Mouse (Mus musculus) hindbrain, embryonic 13.5 days (tissue): ENCODE results near the gene Kansl1. TPM values are rescaled to one million over a fixed set of nuclear protein-coding genes. Genes with fewer than 3 reads are reported as not detected.
"Not testable (repeated sequence)": the region's sequence is repeated elsewhere in the genome, so short reads cannot be mapped to it uniquely, and the experiment has no call there.

Experiments used
- ATAC-seq: fragments of 200-750 bp; cut with Nextera tagmentation; 2 replicates; pipeline ENCODE4 v1.8.0; 2017; ENCODE audit warnings: moderate TSS enrichment; ENCODE audit not compliant: low FRiP score
- H3K27ac ChIP-seq: fragments of 300-500 bp; sonication (generic); 2 replicates; pipeline ENCODE4 v1.5.1; 2015; ENCODE audit warnings: inconsistent platforms, mild to moderate bottlenecking, moderate library complexity
- H3K27me3 ChIP-seq: fragments of 300-500 bp; sonication (generic); 2 replicates; pipeline ENCODE4 v1.6.1; 2015; ENCODE audit warnings: mild to moderate bottlenecking, inconsistent platforms
- H3K36me3 ChIP-seq: fragments of 300-500 bp; sonication (generic); 2 replicates; pipeline ENCODE4 v1.6.1; 2015; ENCODE audit warnings: mild to moderate bottlenecking, inconsistent platforms
- H3K4me1 ChIP-seq: fragments of 300-500 bp; sonication (generic); replicated peaks from 2 replicates; pipeline ENCODE4 v1.6.1; 2015; ENCODE audit warnings: inconsistent platforms
- H3K4me2 ChIP-seq: fragments of 300-500 bp; sonication (generic); 2 replicates; pipeline ENCODE4 v1.6.1; 2015; ENCODE audit warnings: inconsistent platforms, mild to moderate bottlenecking, moderate library complexity
- H3K4me3 ChIP-seq: fragments of 300-500 bp; sonication (generic); 2 replicates; pipeline ENCODE4 v1.5.1; 2015; ENCODE audit warnings: mild to moderate bottlenecking, inconsistent platforms
- H3K9ac ChIP-seq: fragments of 300-500 bp; sonication (generic); 2 replicates; pipeline ENCODE4 v1.6.1; 2015; ENCODE audit warnings: mild to moderate bottlenecking, inconsistent platforms
- H3K9me3 ChIP-seq: fragments of 300-500 bp; sonication (generic); 2 replicates; pipeline ENCODE4 v1.6.1; 2016; ENCODE audit warnings: inconsistent platforms
- WGBS: fragments of 180-500 bp; shearing (Covaris S2); methylation state at CpG from one replicate; pipeline ENCODE4 v1.1.7; 2015; 5-methylcytosine and 5-hydroxymethylcytosine counted together
- polyA plus RNA-seq: library from polyadenylated mRNA; unstranded; fragments of >200 nt; fragmentation: Nextera tagmentation; extraction: Ambion mirVana; gene quantifications from 2 replicates; pipeline ENCODE4 v1.2.1, GENCODE M21; 2015

Kansl1 gene
- polyA plus RNA-seq, 1 experiment from 2014 or later = 27.9 TPM

GRCm38 (mm10) chr11:104451239-104451638, 17.4 kb downstream of the Kansl1 start:
- Histone ChIP-seq H3K36me3 (no peaks in the 10 kb centered on the region), H3K27me3 (no peaks in the 10 kb centered on the region), H3K4me2 (no peak overlapping the region), H3K4me1 (peaks cover 4% of the 10 kb centered on the region; the same call in 1 of the 2 replicates), H3K27ac (no peak overlapping the region), H3K9ac (no peak overlapping the region), H3K4me3 (no peak overlapping the region), H3K9me3 (peaks cover 8% of the 10 kb centered on the region; the same call in 1 of the 2 replicates)
- ATAC-seq = no peak
- WGBS = 98% methylated on average over 1 of the region's 1 CpGs

GRCm38 (mm10) chr11:104448499-104448898, 20.2 kb downstream of the Kansl1 start:
- H3K27ac ChIP-seq, ATAC-seq, H3K4me2 ChIP-seq, H3K4me3 ChIP-seq, H3K9ac ChIP-seq, H3K36me3 ChIP-seq, H3K9me3 ChIP-seq, H3K4me1 ChIP-seq, H3K27me3 ChIP-seq: not testable (repeated sequence)
- WGBS = 49% methylated on average over 2 of the region's 2 CpGs

- H3K4me3 ChIP-seq = no peak overlapping the region
- no peaks in the 10 kb centered on the region for H3K36me3 ChIP-seq
- no peaks in the 10 kb centered on the region for H3K27me3 ChIP-seq
- H3K9ac ChIP-seq = no peak overlapping the region
- H3K4me2 ChIP-seq = no peak overlapping the region
- H3K4me1 ChIP-seq = peaks cover 5% of the 10 kb centered on the region; the same call in 1 of the 2 replicates
- no peak overlapping the region for H3K27ac ChIP-seq
- H3K9me3 ChIP-seq = peaks cover 8% of the 10 kb centered on the region; the same call in 1 of the 2 replicates
- 90% methylated on average over 2 of the region's 2 CpGs for WGBS
- no peak for ATAC-seq
Observed at GRCm38 (mm10) chr11:104445538-104445937, 23.1 kb downstream of the Kansl1 start.

DNA sequence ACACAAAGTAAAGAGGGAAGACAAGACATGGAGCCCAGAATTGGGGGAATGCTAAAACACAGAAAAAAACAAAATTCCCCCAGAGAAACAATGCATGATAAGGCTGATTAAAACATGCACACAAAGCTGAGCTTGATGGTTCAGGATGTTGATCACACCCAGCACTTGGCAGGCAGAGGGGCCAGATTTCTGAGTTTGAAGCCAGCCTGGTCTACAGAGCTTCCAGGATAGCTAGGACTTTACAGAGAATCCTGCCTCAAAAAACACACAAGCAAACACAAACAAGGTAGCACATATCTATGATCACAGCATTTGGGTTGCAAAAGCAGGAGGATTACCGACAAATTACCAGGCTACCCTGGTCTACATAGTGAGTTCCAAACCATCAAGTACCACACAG, 23.6 kb downstream of the Kansl1 start:
- Histone ChIP-seq H3K36me3 (no peaks in the 10 kb centered on the region), H3K9ac (no peak overlapping the region), H3K9me3 (peaks cover 8% of the 10 kb centered on the region; the same call in 1 of the 2 replicates), H3K4me3 (no peak overlapping the region), H3K4me2 (no peak overlapping the region), H3K27ac (no peak overlapping the region), H3K27me3 (no peaks in the 10 kb centered on the region), H3K4me1 (peaks cover 5% of the 10 kb centered on the region; the same call in 1 of the 2 replicates)
- 100% methylated on average over 1 of the region's 1 CpGs for WGBS
- no peak for ATAC-seq

DNA sequence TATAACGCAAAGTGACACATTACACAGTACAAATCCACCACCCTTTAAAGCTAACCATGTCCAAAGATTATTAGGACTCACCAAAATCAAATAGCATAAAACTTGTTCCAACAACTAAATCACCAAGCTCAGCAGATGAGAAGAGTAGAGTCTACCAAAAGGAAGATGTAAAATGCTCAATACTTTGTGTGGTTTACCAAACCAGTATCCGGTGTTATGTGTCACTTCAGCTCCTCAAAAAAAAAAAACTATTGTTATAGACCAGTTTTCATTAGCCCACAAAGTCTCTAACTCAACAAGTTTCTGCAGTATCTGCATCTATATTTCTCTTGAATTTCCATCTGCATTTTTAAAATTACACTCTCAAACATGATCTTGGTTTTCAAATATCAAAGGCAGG, 25.3 kb downstream of the Kansl1 start:
- no peaks in the 10 kb centered on the region for H3K9me3 ChIP-seq
- H3K4me1 ChIP-seq = peaks cover 13% of the 10 kb centered on the region
- H3K27ac ChIP-seq = no peak overlapping the region
- 0 out of 2 replicates have a peak overlapping the region, but pooled peaks have one; percentile 99 for H3K9ac ChIP-seq
- H3K36me3 ChIP-seq = no peaks in the 10 kb centered on the region
- H3K27me3 ChIP-seq = no peaks in the 10 kb centered on the region
- H3K4me2 ChIP-seq = peak overlapping the region; percentile 59
- H3K4me3 ChIP-seq = peak overlapping the region; percentile 76
- WGBS = 52% methylated on average over 2 of the region's 2 CpGs
- ATAC-seq = no peak

GRCm38 (mm10) chr11:104442333-104443136, 26.1 kb downstream of the Kansl1 start:
- H3K9me3 ChIP-seq = no peaks in the 10 kb centered on the region
- peaks cover 15% of the 10 kb centered on the region for H3K4me1 ChIP-seq
- ATAC-seq = peak; percentile 94
- peak overlapping the region; percentile 76 for H3K4me3 ChIP-seq
- peak overlapping the region; percentile 99 for H3K9ac ChIP-seq
- H3K4me2 ChIP-seq = peak overlapping the region; percentile 77
- H3K36me3 ChIP-seq = no peaks in the 10 kb centered on the region
- no peaks in the 10 kb centered on the region for H3K27me3 ChIP-seq
- WGBS = under 1% methylated on average over 73 of the region's 82 CpGs
- peak overlapping the region; percentile 100 for H3K27ac ChIP-seq

GRCm38 (mm10) chr11:104441475-104442332, 27.0 kb downstream of the Kansl1 start:
- H3K9ac ChIP-seq = peak overlapping the region; percentile 99
- H3K4me3 ChIP-seq = peak overlapping the region; percentile 76
- H3K27me3 ChIP-seq = no peaks in the 10 kb centered on the region
- H3K4me2 ChIP-seq = peak overlapping the region; percentile 77
- WGBS = under 1% methylated on average over 64 of the region's 92 CpGs
- H3K9me3 ChIP-seq = no peaks in the 10 kb centered on the region
- peak; percentile 53 for ATAC-seq
- H3K36me3 ChIP-seq = no peaks in the 10 kb centered on the region
- H3K27ac ChIP-seq = peak overlapping the region; percentile 100
- peaks cover 19% of the 10 kb centered on the region for H3K4me1 ChIP-seq

GRCm38 (mm10) chr11:104440521-104441474, 27.9 kb downstream of the Kansl1 start:
- peak overlapping the region; percentile 100 for H3K27ac ChIP-seq
- H3K4me1 ChIP-seq = peaks cover 19% of the 10 kb centered on the region
- H3K36me3 ChIP-seq = no peaks in the 10 kb centered on the region
- under 1% methylated on average over 20 of the region's 20 CpGs for WGBS
- no peaks in the 10 kb centered on the region for H3K9me3 ChIP-seq
- H3K4me3 ChIP-seq = peak overlapping the region; percentile 76
- ATAC-seq = no peak
- H3K4me2 ChIP-seq = peak overlapping the region; percentile 77
- peak overlapping the region; percentile 99 for H3K9ac ChIP-seq
- no peaks in the 10 kb centered on the region for H3K27me3 ChIP-seq

DNA sequence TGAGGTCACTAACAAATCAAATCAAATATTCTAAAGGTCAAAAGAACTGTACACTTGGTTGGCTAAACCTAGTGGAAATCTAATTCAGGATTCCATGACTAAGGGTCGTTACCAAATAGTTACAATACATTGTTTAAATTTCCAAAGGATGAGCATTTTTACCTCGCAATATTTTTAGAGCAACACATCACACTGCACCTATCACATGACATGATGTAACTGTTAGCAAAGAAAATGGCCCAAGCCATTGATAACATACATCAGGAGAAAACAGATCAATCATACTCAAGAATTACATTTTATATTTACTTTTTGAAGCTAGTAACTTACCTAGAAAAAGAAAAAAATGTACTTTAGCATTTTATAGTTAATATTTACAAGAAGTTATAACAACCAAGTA, 29.0 kb downstream of the Kansl1 start:
- H3K4me1 ChIP-seq = peaks cover 22% of the 10 kb centered on the region
- 49% methylated on average over 2 of the region's 2 CpGs for WGBS
- no peak overlapping the region for H3K27ac ChIP-seq
- peak overlapping the region; percentile 77 for H3K4me2 ChIP-seq
- ATAC-seq = no peak
- H3K4me3 ChIP-seq = peak overlapping the region; percentile 25
- H3K9ac ChIP-seq = no peak overlapping the region
- no peaks in the 10 kb centered on the region for H3K9me3 ChIP-seq
- H3K36me3 ChIP-seq = no peaks in the 10 kb centered on the region
- H3K27me3 ChIP-seq = no peaks in the 10 kb centered on the region

GRCm38 (mm10) chr11:104438450-104438849, 30.2 kb downstream of the Kansl1 start:
- H3K4me3 ChIP-seq = no peak overlapping the region
- H3K4me2 ChIP-seq = peak overlapping the region; percentile 77
- no peaks in the 10 kb centered on the region for H3K9me3 ChIP-seq
- no peaks in the 10 kb centered on the region for H3K27me3 ChIP-seq
- H3K4me1 ChIP-seq = peaks cover 21% of the 10 kb centered on the region
- no peaks in the 10 kb centered on the region for H3K36me3 ChIP-seq
- H3K9ac ChIP-seq = no peak overlapping the region
- no peak for ATAC-seq
- no peak overlapping the region for H3K27ac ChIP-seq

DNA sequence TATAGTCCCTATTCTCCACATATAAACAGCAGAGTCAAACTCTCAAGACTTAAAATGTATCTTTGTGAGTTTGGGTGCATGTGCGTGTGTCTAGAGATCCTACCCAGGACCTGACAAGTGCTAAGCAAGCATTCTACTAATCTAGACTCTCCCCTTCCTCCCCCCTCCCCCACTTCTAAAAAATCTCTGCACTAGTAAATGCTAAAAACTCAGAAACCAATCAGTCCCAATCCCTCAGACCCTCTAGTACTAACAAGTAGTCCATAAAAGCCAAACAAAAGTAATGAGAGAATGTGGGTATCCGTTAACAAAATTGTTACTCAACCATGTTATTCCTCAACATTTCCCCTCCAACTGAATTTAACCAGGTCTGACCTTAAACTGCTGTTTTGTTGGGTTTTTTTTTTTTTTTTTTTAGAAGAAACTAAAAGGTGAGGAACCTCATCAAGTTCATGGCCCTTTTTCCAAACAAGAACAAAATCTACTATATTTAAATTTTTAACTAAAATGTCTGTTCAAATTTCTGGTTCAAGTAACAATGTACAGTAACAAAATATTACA, 32.2 kb downstream of the Kansl1 start:
- Histone ChIP-seq H3K27me3 (no peaks in the 10 kb centered on the region), H3K4me3 (no peak overlapping the region), H3K4me2 (no peak overlapping the region), H3K9me3 (no peaks in the 10 kb centered on the region), H3K4me1 (peaks cover 16% of the 10 kb centered on the region), H3K36me3 (no peaks in the 10 kb centered on the region), H3K9ac (no peak overlapping the region), H3K27ac (no peak overlapping the region)
- WGBS = 93% methylated on average over 2 of the region's 2 CpGs
- ATAC-seq = no peak
